Mouse (Mus musculus): ENCODE measurements around the gene Loxl3.

Gene Loxl3

GRCm38 (mm10) chr6:83033249-83034185, at the start of gene Loxl3, which contains the start of gene Dok1:
Gene Loxl3 (plus strand): TSS chr6:83034173.
Gene Dok1 (minus strand): TSS chr6:83033471.
- in situ Hi-C loops (cut with MboI, MseI) = no loop called here

GRCm38 (mm10) chr6:82987411-82987971, 46.5 kb upstream of the Loxl3 start:
- in situ Hi-C loops (cut with MboI, MseI) = no loop called here

GRCm38 (mm10) chr6:82993696-82994095, 40.3 kb upstream of the Loxl3 start:
- in situ Hi-C loops (cut with MboI, MseI) = no loop called here

DNA sequence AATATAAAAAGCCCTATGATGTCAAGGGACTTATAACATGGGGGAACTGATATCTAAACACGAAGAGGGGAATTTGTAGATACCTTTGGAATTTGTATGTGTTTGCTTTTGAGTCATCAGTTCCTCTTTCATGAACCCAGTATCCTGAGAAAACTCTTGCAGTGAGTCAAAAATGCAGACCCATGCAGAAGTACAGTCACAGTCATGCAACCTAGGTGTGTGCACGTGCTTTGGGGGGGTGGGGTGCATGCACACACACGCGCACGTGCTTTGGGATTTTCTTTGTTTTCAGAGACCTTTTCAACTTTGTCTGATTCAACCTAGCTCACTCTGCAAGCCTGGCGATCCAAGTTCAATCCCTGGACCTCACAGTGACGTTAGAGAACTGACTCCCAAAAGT, 39.6 kb upstream of the Loxl3 start:
- in situ Hi-C loops (cut with MboI, MseI) = no loop called here

- in situ Hi-C loops (cut with MboI, MseI) = loop anchor here (5.0 kb wide), 1 partner anchor 280 kb away; no protein-coding TSS in a partner anchor
Observed at GRCm38 (mm10) chr6:82996740-82997315, 37.1 kb upstream of the Loxl3 start.

- in situ Hi-C loops (cut with MboI, MseI) = loop anchor here (5.0 kb wide), 1 partner anchor 280 kb away; no protein-coding TSS in a partner anchor
Observed at GRCm38 (mm10) chr6:82997511-82998102, 36.4 kb upstream of the Loxl3 start.

DNA sequence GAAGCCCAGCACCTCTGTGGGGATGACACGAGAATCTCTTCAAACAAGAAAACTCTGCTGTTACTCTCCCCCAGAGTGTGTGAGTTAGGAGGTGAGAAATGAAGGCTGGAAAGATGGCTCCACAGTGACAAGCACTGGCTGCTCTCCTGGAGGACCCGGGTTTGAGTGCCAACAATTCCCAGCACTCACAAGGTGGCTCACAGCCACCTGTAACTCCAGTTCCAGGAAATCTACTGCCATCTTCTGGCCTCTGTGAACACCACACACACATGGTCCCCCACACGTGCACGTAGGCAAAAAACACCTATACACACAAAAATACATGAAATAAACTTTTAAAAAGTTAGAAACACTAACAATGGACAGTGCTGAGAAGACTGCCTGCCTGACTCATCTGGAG, 35.6 kb upstream of the Loxl3 start:
- in situ Hi-C loops (cut with MboI, MseI) = loop anchor here (5.0 kb wide), 1 partner anchor 279 kb away; no protein-coding TSS in a partner anchor

GRCm38 (mm10) chr6:82999986-83000385, 34.0 kb upstream of the Loxl3 start:
- in situ Hi-C loops (cut with MboI, MseI) = loop anchor here (5.0 kb wide), 1 partner anchor 277 kb away; no protein-coding TSS in a partner anchor

DNA sequence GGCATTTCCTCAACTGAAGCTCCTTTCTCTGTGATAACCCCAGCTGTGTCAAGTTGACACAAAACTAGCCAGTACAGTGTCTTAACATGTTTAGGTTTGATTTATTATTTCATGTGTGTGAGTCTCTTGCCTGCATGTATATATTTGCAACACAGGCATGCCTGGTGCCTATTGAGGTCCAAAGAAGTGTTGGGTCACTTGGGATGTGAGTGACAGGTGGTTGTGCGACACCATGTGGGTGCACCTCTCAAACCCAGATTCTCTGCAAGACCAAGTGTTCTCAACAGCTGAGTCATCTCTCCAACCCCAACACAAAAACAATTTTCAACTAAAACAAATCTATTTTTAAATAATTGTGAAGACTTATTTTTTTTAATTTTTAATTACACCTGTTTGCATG, 30.9 kb upstream of the Loxl3 start:
- in situ Hi-C loops (cut with MboI, MseI) = no loop called here

DNA sequence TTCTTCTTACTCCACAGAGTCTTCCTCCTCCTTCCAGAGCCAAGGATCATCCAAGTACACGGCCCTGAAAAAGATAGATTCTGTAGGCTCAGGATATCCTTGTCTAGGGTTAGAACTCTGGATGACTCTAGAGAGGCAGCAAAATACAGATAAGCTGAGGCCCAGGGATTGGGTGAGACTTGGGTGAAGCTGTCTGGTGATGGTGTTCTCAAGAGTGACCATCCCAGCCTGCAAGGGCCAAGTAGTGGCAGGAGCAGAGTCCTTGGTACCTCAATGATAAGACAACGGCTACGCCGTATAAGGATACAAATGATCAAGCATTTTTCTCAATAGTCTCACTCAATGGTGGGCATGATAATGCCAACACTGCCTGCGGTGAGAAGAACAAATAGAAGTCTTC, 30.1 kb upstream of the Loxl3 start:
- in situ Hi-C loops (cut with MboI, MseI) = no loop called here

DNA sequence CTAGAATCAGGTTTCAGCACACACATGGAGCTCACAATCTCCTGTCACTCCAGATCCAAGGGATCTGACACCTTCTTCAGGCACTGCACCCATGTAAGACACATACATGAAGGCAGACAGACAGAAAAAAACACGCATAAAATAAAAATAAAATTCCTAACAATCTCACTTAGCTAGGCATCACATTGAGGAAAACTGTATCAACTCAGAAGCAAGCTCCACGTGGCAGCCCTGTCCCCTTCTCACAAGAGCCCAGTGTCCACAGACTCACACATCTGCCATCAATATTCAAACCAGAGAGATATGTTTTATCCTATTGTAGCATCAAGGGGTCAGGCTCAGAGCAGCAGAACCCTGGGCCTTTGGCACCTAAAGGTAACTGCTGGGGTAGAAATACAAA, 29.7 kb upstream of the Loxl3 start:
- in situ Hi-C loops (cut with MboI, MseI) = no loop called here

DNA sequence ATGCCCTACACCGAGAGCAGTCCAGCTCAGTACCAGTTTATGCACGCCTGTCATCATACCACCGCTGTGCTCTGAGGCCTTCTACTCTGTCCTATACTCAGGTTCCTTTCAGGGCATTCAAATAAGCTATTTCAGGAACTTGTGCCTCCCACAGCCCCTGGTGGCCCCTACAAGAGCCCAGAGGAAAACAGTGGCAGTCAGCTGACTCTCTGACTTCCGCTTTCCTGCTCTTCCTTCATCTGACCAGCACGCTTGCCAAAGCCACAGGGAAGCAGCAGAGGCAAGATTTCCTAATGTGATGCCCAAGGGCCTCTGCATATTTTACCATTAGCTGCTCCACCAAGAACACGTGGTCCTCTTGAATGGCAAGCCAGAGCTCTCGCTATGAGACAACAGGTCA, 29.1 kb upstream of the Loxl3 start:
- in situ Hi-C loops (cut with MboI, MseI) = no loop called here

DNA sequence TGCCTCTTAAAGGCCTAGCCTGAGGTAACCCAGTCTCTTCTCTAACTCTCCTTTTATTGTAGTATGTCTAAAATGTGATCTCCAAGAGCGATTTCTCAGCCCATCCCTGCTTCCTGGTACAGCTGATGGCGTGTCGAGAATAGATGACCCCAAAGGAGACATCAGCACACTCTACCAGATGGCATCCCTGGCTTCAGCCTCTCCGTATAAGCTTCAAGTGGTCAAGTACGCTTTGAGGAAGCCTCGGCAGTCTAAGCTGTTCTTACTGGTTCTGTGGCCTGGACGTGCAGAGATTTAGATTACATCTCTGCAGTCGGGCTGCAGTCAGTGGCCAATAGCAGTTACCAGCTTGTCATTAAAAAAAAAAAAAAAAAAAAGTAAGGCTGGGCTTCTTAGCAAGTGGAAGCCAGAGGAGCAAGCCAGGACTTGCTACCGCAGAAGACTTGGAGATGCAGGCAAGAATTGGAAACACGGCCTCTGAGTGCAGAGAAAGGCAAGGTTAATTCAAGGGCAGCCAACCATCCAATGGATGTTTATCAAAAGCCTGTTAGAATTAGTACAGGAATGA, 28.4 kb upstream of the Loxl3 start:
- in situ Hi-C loops (cut with MboI, MseI) = no loop called here

DNA sequence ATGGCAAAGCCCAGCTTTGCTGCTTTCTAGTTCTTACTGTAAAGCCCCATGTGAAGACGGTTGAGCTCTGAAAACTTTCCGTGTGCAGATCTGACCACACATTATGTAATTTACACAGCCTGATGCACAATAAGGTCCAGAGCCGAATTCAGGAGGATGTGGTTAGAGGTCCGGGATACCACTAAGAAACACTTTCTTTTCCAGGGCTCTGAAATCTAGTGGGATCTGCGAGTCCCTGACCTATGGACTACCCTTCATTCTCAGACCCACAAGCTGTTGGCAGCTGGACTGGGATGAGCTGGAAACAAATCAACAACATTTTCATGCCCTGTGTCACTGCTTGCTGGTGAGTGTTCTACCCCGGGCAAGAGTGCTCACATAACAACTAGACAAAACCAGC, 27.9 kb upstream of the Loxl3 start:
- in situ Hi-C loops (cut with MboI, MseI) = no loop called here

DNA sequence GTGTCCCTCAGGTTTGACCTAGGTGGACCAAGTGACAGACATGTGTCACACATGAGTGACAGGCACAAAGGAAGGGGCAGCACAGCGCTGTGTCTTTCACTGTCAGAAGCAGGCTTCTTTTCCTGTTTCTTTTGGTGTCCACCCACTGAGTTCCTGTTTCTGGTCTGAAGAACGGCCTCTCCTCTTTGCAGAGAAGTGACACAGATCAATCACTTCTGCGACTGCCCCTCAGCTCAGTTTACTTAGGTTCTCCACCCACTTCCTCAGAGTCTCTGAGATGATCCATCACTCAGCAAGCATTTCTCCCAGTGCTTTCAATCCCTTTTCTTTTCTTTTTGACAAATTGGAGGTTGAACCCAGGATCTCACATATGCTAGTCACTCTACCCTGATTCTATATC, 25.3 kb upstream of the Loxl3 start:
- in situ Hi-C loops (cut with MboI, MseI) = no loop called here

- in situ Hi-C loops (cut with MboI, MseI) = no loop called here
Observed at GRCm38 (mm10) chr6:83010010-83010409, 24.0 kb upstream of the Loxl3 start.

DNA sequence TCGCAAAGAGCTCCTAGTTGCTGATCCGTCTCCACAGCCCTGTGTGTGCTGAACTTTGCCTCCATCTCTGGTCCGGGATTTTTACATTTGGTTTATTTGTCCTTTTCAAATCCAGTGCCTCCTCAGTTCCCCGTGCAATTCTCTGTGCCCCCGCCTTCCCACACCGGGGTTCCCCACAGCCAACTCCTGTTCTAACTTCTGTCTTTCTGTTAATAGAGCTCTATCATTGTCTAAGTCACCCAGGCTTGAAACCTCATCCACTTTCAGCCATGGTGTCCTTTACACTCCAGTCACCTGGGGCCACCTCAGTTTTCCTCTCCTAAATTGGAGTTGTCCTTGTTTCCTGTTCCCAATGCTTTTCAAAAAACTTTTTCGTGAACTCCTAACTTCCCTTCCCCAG, 22.7 kb upstream of the Loxl3 start:
- in situ Hi-C loops (cut with MboI, MseI) = no loop called here

DNA sequence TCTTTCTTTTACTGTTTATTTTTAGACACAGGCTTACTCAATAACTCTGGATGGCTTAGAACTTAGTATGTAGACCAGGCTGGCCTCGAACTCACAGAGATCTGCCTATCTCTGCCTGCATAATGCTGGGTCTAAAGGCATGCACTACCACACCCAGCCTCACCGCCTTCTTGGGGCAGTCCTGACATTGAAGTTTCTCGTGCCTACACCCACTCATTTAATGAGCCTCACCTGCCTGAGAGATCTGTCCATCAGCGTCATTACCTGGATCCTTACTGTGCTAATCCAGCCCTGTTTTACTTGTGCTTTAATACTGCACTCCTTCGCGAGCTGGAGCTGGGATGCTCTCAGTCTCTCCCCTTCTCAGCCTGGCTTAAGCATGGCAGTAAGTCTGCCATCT, 22.2 kb upstream of the Loxl3 start:
- in situ Hi-C loops (cut with MboI, MseI) = no loop called here

GRCm38 (mm10) chr6:83013444-83013843, 20.5 kb upstream of the Loxl3 start:
- in situ Hi-C loops (cut with MboI, MseI) = no loop called here

DNA sequence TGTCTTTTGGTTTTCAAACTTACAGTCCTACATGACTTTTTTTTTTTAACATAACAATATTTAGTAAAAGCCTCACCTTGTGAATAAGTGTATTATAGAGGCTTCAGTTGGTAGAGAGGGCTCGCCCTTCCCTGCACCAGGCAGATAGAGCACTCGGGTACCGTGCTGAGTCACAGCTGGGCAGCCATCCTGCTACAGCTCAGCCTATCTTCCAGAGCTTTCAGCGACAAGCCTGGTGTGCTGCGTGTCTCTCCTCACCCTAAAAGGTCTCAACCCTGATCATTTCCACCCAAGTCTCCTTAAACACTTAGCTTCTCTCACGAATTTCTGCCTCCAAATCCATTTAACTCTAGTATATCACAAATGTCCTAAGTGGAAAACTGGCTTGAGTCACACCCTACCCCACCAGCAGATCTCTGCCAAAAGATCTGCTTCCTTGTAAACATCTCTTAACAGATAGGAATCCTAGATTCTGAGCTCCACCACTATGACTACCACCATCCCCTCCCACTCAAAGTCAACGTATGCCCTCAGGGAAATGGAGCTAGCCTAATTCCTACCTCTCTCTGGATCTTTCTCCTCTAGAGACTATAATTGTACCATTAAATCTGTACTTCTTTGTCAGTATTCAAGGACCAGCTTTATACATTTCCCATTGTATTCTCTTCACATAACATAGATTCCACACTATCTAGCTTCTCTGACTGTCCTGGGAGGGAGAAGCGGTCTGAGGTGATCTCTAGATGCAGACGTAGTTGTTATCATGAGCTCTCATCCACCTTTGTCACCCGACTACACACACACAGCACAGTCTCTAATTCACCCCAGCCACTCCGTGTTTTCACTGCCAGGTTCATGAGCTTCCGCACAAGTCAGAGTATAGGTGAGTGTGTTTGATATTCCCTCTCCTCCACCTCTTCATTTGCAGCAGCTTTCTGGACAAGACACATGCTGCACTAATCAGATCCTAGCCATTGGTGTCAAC, 19.2 kb upstream of the Loxl3 start:
- in situ Hi-C loops (cut with MboI, MseI) = no loop called here

DNA sequence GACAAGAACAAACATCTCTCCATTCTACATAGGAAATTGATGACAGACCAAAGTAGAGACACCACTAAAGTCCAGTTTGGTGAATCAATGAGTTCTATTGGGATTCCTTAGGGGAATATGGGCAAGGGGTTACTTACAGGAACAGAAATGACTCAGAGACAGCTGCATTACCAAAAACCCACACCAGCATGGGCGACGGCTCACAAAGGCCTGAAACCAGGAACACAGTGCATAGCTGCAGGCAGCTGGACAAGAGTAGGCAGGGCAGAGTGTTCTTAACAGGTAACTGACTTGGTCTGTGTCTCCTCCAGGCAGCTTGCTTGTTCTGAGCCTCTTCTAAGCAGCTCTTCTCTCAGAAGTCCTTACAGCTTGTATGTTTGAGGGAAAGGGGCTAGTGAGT, 18.2 kb upstream of the Loxl3 start:
- in situ Hi-C loops (cut with MboI, MseI) = no loop called here
